Comparison of ENCODE assay signal across 26 mouse cellular contexts in genomic region chr11:8637469-8638447, GRCm38 (mm10). TPM values are rescaled to one million over a fixed set of nuclear protein-coding genes. Genes with fewer than 3 reads are reported as not detected.
DNase-seq lines count a peak whose midpoint lies in the region; ATAC-seq and TF ChIP-seq lines count a peak whose summit lies in the region.
"Had no signal": no experiment of that assay in that cellular context is flagged by ENCODE, and none has a peak within 500 bp of the region (broad histone marks: within the 10 kb centered on the region; RNA-seq: fewer than 3 reads in every experiment).

No protein-coding gene starts in this region.

- peaks cover 23 to 58% of the 10 kb centered on the region in 2 experiments; a peak in 3 of 4 replicates for H3K4me1 ChIP-seq in ES-E14 (ENCODE audit: control insufficient read depth in 2 of 2, insufficient read depth in 2 of 2, low read length in 2 of 2, poor library complexity in 1 of 2)
- H3K4me1 ChIP-seq: neural tube, embryonic 15.5 days had no signal

- peak overlapping the region; percentile 61; the same call in 1 of the 2 replicates for H3K27ac ChIP-seq in ES-E14 (ENCODE audit: insufficient read depth, low read depth, low read length, poor library complexity, severe bottlenecking)
- H3K27ac ChIP-seq: embryonic facial prominence, embryonic 13.5 days; forebrain, embryonic 15.5 days; heart, adult 2 months; hindbrain, embryonic 15.5 days; lung, embryonic 15.5 days; macrophage; neural tube, embryonic 15.5 days; stomach, postnatal 0 days had no signal

- no peaks in the 10 kb centered on the region for H3K36me3 ChIP-seq in ES-E14 (ENCODE audit: control insufficient read depth, insufficient read depth, low read length, poor library complexity, severe bottlenecking)
- H3K36me3 ChIP-seq: embryonic facial prominence, embryonic 13.5 days; forebrain, embryonic 15.5 days; heart, embryonic 15.5 days; hindbrain, embryonic 15.5 days; intestine, embryonic 15.5 days; lung, embryonic 15.5 days; neural tube, embryonic 15.5 days had no signal

- in situ Hi-C loops in ES-E14 (cut with MboI; ENCODE audit: low sequenced_read_pairs in 2 of 2, unreplicated experiment in 2 of 2): no loop called here

- no peaks in the 10 kb centered on the region for H3K9me3 ChIP-seq in ES-E14 (ENCODE audit: control insufficient read depth, insufficient read depth, low read depth, low read length)
- H3K9me3 ChIP-seq: embryonic facial prominence, embryonic 13.5 days; forebrain, embryonic 15.5 days; heart, embryonic 15.5 days; hindbrain, embryonic 15.5 days; intestine, embryonic 15.5 days; lung, embryonic 15.5 days; neural tube, embryonic 15.5 days had no signal

- DNase-seq in layer of hippocampus, adult 9-11 months: peak; percentile 52
- DNase-seq in layer of hippocampus, adult 18-20 months (ENCODE audit: low spot score in 2 of 2): no peak
- DNase-seq in ES-E14 (ENCODE audit: low read depth, low spot score): no peak
- DNase-seq in cerebellum, adult 9-10 months: no peak
- DNase-seq: cerebellum, adult 11-12 months; cerebellum, postnatal 14 days; gastrocnemius, postnatal 14 days; heart, adult 2 months; heart, postnatal 36 days; kidney, adult 8-10 months; kidney, postnatal 14 days; right cerebral cortex, adult 18-20 months; thymus, adult 2 months; thymus, postnatal 4 days had no signal

- no peak overlapping the region for H3K4me3 ChIP-seq in ES-E14 (ENCODE audit: insufficient read depth in 1 of 2, low read depth in 1 of 2, low read length in 2 of 2, poor library complexity in 1 of 2, severe bottlenecking in 1 of 2)
- H3K4me3 ChIP-seq: embryonic facial prominence, embryonic 13.5 days; forebrain, embryonic 15.5 days; heart, adult 2 months; heart, embryonic 15.5 days; hindbrain, embryonic 15.5 days; intestine, embryonic 15.5 days; lung, embryonic 15.5 days; neural tube, embryonic 15.5 days had no signal

- H3K9ac ChIP-seq in ES-E14 (ENCODE audit: insufficient read depth, low read depth, low read length, poor library complexity, severe bottlenecking): no peak overlapping the region
- H3K9ac ChIP-seq: embryonic facial prominence, embryonic 13.5 days; forebrain, embryonic 15.5 days; heart, embryonic 15.5 days; hindbrain, embryonic 15.5 days; intestine, embryonic 15.5 days; lung, embryonic 15.5 days; neural tube, embryonic 15.5 days had no signal

- ATAC-seq in granulocyte monocyte progenitor cell, adult 5-6 weeks (replicated peaks; ENCODE audit: poor library complexity, severe bottlenecking): peak; percentile 43
- ATAC-seq in megakaryocyte-erythroid progenitor cell, adult 5-6 weeks (replicated peaks; ENCODE audit: low FRiP score, low TSS enrichment, poor library complexity, severe bottlenecking): peak; percentile 39
- ATAC-seq in erythroblast, adult 5-6 weeks (replicated peaks; ENCODE audit: low FRiP score, poor library complexity, severe bottlenecking): no peak
- ATAC-seq: forebrain, embryonic 15.5 days; intestine, embryonic 15.5 days had no signal

TF ChIP-seq in ES-E14, 5 proteins besides CTCF, POLR2A, EP300 and RAD21:
- no peak for TF ChIP-seq ZNF384 (IDR thresholded peaks at IDR 0.05; ENCODE audit: low read depth, low read length)
- TF ChIP-seq HCFC1 (IDR thresholded peaks at IDR 0.05; ENCODE audit: borderline replicate concordance, insufficient read depth, low read length): no peak
- TF ChIP-seq MAFK (IDR thresholded peaks at IDR 0.05; ENCODE audit: insufficient read depth, low read depth, low read length): no peak
- TF ChIP-seq CHD2 (IDR thresholded peaks at IDR 0.05; ENCODE audit: low read depth, low read length): no peak
- no peak for TF ChIP-seq ZC3H11A (IDR thresholded peaks at IDR 0.05; ENCODE audit: borderline replicate concordance, low read depth, low read length)

RNA-seq across cellular contexts. Expression of gene Tns3, which starts 26.6 kb away (rescaled TPM):
- total RNA-seq in layer of hippocampus, adult 18-20 months (2021): 10 to 100 TPM; 53.9 to 56.4 TPM
- 111 and 133 TPM in 2 replicates for total RNA-seq in ES-E14 (2012; rRNA removed)
- 26.9 TPM in 2 replicates for total RNA-seq in granulocyte monocyte progenitor cell, adult 5-6 weeks (2014; fragmentation: Nextera tagmentation)
- total RNA-seq in granulocyte monocyte progenitor cell, adult 5-6 weeks (2017): 13.0 and 13.1 TPM in 2 replicates
- total RNA-seq in megakaryocyte-erythroid progenitor cell, adult 5-6 weeks (2014; fragmentation: Nextera tagmentation): 8.4 and 16.0 TPM in 2 replicates
- 4.1 and 7.7 TPM in 2 replicates for total RNA-seq in megakaryocyte-erythroid progenitor cell, adult 5-6 weeks (2017)
- total RNA-seq in erythroblast, adult 5-6 weeks (2015; ENCODE audit: low replicate concordance): 3.7 and 5.6 TPM in 2 replicates
- 2.2 and 4.8 TPM in 2 replicates for total RNA-seq in erythroblast, adult 5-6 weeks (2017; ENCODE audit: low replicate concordance)
